Mouse (Mus musculus) lung, postnatal 25 days (tissue): Measurements from ENCODE around the gene Ptprn2.

Source experiments
- DNase-seq: peaks from one replicate; pipeline ENCODE4 v3.0.0; 2022; ENCODE audit warnings: low spot score

Ptprn2 gene

GRCm38 (mm10) chr12:117166266-117166665 lies 680.7 kb downstream of the Ptprn2 start:
- DNase-seq, result peak; percentile 31

- DNase-seq, result no peak
Observed at GRCm38 (mm10) chr12:117169670-117170069, 684.1 kb downstream of the Ptprn2 start.

GRCm38 (mm10) chr12:117172529-117172884 lies 687.0 kb downstream of the Ptprn2 start:
- no peak for DNase-seq

- DNase-seq, result no peak
Observed at GRCm38 (mm10) chr12:117172885-117173529, 687.5 kb downstream of the Ptprn2 start.

DNA sequence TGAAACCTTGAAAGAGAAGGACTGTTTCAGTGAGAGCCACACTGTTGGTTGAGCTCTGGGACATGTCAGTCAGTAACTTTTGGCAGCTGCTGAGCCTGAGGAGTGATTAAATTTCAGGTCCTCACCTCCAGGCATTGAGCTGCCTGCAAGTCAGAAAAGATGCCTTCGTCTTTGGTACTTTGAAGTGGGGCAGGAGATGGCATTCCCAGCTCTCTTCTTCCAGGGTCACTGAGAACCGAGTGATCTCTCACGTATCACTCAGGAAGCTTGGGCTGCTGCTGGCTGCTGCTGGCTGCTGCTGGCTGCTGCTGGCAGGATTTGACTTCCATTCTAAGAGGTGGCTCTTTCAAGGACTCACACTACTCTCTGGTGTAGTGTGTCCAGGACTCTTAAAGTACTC lies 688.7 kb downstream of the Ptprn2 start:
- DNase-seq, result no peak

DNA sequence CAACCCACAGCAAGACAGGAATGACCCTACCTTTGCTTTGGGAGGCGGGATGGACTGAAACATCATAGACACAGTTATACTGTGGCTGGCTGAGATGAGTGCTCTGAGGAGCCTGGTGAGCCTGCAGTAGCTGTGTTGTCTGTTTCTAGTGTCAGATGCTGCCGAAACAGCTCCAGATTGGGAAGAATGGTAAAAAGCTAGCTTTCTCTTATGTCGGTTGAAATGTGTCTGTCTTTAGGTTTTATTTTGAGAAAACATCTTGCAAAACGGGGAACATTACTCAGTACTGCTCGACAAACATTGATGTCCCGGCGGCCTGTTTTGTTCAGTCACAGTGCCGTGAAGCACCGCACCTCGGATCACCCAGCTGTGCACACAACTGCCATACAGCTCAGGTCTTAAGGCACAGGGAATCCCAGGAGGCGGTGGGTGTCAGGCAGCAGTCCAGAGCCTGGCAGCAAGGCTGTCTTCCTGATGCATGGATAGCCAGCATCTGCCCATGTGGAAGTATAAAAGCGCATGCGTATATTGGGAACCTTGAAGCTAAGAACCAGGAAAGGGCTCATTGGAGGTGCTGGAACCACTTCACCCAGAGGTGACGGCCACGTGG lies 689.7 kb downstream of the Ptprn2 start:
- no peak for DNase-seq

GRCm38 (mm10) chr12:117176259-117176823 lies 690.8 kb downstream of the Ptprn2 start:
- no peak for DNase-seq

DNA sequence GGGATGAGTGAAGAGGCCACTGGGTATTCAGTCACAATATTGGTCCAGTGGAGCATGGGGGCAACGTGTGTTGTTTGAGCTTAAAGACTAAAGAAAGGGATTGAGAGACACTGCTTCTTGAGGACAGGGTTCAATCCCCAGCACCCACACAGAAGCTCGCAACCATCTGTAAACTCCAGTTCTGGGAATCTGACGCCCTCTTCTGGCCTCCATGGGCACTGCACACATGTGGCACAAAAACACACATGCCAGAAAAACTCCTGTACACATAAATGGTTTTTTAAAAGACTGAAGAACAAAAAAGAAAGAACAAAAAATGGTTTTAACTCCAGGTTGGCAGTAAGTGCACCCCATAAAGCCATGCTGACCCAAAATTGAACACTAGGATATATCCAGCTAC lies 701.6 kb downstream of the Ptprn2 start:
- no peak for DNase-seq

- DNase-seq, result no peak
Observed at GRCm38 (mm10) chr12:117192001-117192400, 706.5 kb downstream of the Ptprn2 start.

DNA sequence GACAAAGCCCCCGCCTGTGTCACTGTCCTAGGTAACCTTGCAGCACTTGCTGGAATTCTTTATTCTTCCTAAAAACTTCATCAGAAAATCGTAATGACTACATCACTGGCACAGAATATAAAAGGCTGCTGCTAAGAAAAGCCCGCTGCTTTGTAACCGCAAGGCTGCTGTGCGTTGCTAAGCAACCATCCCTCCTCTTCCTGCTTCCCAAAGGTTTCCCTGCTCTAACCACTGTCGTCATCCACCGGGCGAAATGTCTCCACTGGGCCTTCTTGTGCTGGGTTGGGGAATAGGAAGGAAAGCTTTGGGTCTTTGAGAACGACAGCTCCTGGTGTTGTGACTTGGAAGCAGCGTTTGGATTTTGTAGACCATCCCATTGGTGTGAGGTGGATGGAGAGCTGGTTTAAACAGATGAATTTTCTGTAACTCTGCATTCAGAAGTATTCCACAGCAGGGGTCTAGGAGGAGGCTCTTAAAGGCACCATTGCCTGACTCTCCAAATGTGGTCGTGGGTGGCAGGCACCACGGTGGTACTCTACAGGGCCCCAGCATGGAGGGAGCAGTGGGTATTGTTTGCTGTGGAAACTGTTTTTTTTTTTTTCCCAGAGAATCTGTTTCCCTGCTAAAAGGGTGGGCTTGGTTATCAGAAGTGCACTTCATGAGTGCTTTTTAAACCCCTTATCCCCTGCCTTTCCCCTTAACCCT lies 711.4 kb downstream of the Ptprn2 start:
- DNase-seq, result no peak

- DNase-seq, result no peak
Observed at GRCm38 (mm10) chr12:117198093-117198492, 712.6 kb downstream of the Ptprn2 start.

DNA sequence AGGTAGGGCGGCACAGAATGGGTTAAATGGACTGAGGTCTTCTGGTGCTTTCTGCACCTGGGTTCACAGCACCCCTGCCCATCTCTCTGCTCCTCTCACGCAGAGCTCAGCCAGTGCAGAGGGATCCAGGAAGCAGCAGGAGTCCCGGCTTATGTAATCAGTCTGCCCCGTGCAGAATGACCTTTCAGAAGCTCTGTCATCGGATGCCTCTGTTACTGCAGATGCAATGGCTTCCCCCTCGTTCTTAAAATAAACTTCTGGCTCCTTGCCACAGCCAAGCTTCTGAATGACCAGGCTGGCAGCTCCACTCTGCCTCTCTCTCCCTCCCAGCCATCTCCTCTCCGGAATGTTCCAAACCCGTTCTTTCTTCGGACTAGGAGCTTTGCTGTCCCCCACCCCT lies 714.6 kb downstream of the Ptprn2 start:
- DNase-seq, result peak; percentile 83

GRCm38 (mm10) chr12:117200590-117200989 lies 715.1 kb downstream of the Ptprn2 start:
- peak; percentile 12 for DNase-seq

- DNase-seq, result no peak
Observed at GRCm38 (mm10) chr12:117203506-117203905, 718.0 kb downstream of the Ptprn2 start.

GRCm38 (mm10) chr12:117204905-117205304 lies 719.4 kb downstream of the Ptprn2 start:
- no peak for DNase-seq

GRCm38 (mm10) chr12:117207421-117208120 lies 722.1 kb downstream of the Ptprn2 start:
- peak; percentile 51 for DNase-seq

- no peak for DNase-seq
Observed at GRCm38 (mm10) chr12:117210467-117210866, 724.9 kb downstream of the Ptprn2 start.

DNA sequence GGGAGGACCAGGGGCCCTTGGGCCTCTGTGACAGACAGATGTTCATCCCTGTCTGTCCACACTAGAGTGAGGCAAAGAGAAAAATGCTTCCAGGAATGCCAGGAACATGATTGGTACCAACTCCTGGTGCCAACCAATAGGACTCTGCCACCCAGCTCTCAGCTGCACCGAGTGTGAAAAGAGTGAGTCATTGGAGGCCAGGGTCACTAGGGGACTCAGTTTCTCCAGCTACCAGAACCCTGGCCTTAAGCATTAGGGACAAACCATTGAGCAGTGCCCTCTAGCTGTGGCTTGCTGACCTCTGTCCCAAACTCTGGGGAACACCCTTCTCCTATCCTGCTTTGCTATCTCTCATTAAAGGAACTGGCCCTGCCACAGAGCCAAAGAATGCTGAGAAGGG lies 728.0 kb downstream of the Ptprn2 start:
- DNase-seq, result no peak

- no peak for DNase-seq
Observed at GRCm38 (mm10) chr12:117214272-117214671, 728.8 kb downstream of the Ptprn2 start.

DNA sequence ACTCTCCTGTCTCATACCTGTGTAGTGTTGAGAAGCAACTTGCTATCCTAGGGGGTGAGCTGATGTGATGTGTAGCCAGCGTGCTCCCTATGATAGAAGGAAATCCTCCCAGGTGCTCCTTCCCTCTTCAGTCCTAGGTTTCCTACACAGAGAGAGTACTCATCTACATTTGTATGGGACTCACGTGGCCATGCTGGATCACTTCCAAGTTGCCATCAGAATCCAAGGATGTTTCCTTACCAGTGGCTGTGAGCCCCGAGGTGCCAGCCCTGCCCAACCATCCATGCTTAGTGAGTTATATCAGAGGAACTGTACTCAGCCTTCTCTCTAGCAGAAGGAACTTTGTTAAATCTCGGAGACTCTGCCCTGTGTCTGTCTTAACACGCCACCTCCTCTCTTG lies 729.4 kb downstream of the Ptprn2 start:
- DNase-seq, result no peak

GRCm38 (mm10) chr12:117221909-117222308 lies 736.4 kb downstream of the Ptprn2 start:
- DNase-seq, result no peak

DNA sequence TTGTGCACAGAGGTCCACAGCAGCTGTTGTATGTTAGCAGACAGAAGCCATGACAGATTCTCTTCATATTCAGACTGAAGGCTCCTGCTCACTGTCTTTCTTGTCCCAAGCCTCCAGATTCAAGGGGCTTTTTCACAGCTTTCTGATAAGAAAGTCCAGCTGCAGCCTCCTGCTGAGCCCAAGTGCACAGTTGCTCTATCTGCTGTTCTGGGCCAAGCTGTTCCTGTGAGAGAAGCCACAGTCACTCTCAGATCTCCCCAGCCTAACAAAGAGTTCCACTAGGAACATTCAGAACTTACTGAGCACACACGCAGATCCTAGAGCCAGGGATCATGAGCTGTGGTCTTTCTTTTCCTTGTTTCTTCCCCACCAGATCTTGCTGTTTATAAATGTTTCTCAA lies 738.5 kb downstream of the Ptprn2 start:
- DNase-seq, result no peak
